Mouse (Mus musculus): ENCODE measurements at regions not wholly inside any gene's neighbourhood (a gene's known extent, or its start where the extent isn't known, plus 50 kb on each side); places are given as distances from the start of the nearest gene placed in this dataset.

DNA sequence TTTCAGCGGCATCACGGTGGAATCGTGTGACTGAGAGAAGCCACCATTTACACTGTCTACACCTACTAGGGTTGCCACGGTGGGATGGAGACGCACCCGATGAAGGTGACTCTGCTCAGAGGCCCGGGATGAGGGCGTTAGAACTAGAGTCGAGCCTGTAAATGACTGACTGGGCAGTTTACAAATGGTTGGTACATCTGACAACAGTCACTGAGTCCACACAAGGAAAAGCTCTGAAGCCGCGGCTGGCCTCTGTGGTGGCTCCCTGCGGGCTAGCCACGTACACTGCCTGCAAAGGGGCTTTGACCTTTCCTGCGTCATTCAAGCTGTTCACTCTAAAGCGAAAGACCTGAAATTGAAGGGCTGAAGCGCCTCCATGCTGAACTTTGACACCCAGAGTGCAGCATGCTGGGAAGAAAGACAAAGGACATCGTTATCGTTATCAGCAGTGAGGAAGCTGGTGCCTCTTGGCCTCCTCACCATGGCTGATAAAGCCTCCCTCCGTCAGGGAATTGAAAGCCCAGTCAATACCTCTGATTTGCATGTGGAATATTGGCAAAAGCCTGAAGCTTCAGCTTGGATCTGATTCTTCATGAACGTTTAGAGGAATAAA, 462.1 kb upstream of the Arglu1 start:
- DNase-seq (ENCODE audit: low read depth, low spot score) = no peak

DNA sequence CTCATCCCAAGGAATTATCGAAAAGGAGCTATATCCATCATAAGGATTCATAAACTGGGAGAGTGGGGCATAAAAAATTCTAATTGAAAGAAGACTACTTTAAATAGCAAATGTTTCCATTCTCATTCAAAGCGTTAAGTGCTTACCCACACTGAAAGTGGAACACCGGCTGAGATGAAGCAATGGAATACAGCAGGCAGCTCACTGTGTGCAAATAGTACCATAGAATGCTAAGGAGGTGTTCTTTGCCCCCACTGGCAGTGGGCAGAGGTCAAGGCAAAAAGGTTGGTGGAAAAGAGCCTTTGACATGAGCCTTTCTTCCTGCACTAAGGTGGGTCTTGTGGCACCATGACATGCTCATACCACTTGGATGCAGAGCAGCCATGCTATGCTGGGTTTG, 454.0 kb upstream of the Arglu1 start:
- no peak for DNase-seq (ENCODE audit: low read depth, low spot score)

DNA sequence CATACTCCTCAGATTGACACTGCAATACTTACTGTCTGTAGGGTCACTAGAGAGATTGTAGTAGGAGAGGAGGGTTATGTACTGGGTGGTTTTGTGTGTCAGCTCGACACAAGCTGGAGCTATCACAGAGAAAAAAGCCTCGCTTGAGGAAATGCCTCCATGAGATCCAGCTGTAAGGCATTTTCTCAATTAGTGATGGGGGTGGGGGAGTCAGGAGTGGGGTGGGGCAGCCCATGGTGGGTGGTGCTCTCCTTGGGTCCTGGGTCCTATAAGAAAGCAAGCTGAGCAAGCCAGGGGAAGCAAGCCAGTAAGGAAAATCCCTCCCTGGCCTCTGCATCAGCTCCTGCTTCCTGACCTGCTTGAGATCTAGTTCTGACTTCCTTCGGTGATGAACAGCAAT, 449.5 kb upstream of the Arglu1 start:
- no peak for DNase-seq (ENCODE audit: low read depth, low spot score)

DNA sequence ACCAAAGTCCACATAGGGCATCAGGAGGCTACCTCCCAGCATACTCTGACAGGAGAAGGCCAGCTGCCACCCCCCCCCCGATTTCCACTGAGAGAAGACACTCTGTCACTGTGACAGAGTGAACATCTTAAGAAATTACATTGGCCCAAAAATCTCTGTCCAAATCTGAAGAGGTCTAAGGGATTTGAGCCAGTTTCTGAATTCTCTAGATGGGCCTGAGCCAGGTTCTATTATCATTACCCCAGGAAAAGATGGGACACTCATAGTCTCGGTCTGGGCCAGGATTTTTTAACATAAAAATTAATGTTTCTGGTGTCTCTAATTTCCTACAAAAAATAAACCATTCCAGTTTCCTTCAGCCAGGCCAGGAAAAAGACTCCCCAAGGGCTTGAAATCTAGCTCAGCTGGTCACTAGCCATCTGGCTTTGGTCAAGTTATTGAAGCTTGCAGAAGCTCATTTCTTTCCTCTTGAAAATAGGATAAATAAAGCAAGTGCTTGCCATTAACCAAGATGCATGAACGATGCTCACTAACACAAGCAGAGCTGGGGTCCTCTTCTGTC, 448.8 kb upstream of the Arglu1 start:
- DNase-seq (ENCODE audit: low read depth, low spot score) = no peak

DNA sequence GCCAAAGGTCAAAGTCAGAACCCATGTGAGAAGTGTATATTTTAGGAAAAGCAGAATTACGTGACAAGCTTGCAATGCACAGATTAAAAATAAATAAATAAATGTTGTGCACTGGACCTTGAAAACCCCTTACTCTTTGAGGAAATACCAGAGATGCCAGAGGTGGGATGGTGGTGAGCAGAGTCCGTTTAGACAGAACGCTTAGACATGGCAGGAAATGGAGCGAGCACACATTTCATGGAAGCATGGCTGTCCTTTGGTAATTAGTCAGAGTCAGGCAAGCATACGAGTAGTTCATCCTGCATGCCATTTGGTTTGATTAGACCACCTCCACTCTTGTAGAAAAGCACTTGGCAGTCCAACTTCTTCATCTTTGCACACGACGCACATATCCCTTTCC, 443.4 kb upstream of the Arglu1 start:
- DNase-seq (ENCODE audit: low read depth, low spot score) = no peak

DNA sequence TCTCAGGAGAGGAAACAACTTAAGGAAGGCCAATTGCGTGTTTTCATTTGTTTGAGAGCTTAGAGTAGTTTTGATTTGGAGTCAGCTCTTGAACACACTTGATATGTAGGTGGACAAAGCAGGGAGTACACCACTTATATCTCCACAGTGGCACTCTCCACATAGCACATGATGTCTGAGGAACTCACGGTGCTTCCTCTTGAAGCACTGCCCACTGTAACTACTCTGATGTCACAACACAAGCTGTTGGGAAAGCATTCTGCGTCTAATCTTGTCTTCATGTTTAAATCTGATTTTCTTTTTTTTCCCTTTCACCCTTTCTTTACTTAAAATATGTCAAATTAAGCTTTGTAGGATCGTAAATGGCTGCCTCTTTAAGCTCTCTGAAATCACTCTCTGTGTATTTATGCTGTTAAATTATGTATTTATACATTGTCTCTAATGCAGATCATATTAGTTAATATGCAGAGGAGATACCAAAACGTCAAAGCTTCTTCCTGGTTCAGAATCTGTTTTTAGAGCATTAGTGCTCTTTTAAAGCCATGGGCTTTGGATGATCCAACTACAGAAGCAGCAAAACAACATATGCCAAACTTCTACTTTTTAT, 442.4 kb upstream of the Arglu1 start:
- no peak for DNase-seq (ENCODE audit: low read depth, low spot score)

DNA sequence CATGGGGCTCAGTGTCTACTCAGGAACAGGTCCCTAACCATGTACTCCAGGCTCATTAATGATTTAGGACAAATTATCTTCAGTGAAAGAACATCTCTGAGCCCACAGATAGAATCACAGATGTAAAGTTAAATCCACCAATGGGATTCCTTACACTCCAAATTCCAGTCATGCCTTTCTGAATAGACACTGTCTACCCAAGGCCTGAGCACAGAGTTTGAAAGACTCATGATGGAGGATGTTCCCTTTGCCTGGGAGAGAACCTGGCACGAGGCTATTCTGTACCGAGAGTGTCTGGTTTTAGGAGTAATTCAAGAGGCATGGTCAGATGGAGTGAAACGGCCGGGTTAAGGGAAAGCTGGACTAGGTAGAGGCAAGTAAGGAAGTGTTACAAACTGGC, 440.9 kb upstream of the Arglu1 start:
- no peak for DNase-seq (ENCODE audit: low read depth, low spot score)

DNA sequence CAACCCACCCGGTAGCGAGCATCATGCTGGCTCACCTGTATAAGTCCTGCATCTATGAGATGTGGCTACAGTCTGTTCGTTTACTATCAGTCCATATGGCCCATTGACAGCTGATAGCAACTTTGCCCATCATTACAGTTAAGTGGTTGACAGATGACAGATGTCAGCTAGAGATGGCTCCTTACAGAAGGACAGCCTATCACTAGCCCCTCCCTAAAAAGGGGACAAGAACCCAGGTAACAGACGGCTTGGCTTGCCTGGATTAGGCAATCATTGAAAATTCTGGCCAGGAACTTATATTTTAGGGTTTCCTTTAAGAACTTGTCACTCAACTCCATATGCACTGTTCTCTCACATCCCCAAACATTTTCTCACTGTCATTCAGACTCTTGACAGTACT, 434.2 kb upstream of the Arglu1 start:
- no peak for DNase-seq (ENCODE audit: low read depth, low spot score)

DNA sequence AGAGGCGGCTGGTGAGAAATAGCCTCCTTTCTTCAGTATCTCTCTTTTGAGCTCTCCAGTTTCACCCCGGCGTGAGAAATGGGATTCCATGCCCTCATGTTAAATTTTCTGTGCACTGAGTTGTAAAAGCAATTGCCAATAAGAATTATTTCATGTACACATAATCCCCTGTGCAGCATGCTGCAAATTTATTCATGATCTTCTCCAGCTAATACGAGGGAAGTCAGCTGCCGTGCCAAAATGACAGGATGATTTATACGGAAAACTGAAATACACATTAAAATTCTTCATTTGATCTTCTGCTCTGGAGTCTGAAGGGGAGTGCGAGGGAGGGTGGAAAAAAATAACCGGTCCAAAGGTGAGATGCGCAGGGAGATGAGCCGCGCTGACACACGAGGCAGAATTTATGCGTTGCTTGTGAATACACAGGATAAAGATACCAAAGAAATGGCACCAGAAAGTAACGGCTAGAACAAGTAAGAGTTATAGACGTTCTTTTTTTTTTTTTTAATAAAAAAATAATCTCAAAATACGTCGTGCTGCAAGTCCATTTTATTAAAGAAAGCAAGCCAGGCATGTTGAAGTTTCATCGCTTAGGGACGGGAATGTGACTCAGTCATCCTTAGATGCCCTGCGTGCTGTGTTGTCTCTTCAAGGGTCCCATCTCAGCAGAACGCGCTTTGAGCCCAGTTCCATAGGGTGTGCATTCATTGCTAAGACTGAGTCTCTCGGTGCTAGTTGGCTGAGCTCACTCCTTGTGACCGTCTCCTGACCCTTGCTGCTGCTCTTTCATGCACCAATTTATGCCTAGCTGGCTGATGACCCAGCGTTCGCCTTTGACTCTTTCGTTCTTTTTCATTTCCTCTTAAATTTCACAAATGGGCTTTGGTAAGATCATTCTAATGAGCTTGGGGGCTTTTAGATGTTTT, 427.8 kb upstream of the Arglu1 start:
- DNase-seq (ENCODE audit: low read depth, low spot score) = no peak

DNA sequence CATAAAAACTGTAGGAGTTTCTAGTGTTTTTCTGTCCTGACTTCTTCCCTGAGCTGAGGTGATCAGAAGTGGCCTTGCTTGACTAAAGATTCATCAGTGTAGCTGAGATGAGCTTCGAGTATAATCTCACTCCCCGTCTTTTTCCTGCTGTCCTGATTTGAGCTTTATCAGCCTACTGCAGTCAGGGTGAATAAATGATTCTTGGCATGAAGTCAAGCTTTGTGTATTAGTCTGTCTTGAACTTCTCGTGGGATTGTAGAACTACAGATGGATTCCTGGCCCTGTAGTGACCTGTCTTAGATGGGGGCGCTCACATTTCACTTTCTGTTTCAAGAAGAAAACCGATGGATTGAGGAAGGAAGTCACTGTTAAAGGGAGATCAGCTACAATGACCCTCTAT, 405.7 kb upstream of the Arglu1 start:
- DNase-seq (ENCODE audit: low read depth, low spot score) = no peak

DNA sequence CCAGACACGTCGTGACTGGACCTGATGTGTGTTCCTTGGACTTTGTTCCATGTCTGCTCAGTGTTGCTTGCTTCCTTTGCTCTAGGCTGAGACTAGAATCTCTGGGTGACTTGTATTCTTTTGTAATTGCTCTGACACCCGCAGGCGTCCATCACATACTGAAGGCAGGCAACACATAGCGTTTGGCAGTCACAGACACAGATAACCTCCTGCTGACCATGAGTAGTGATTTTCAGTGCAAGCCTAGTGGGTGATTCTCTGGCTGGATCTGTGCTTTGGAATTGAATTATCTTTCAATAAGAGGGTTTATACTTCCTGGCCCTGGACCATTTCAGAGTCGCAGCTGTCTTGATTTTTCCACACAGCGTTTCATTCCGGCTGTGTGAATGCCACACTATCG, 403.7 kb upstream of the Arglu1 start:
- no peak for DNase-seq (ENCODE audit: low read depth, low spot score)

DNA sequence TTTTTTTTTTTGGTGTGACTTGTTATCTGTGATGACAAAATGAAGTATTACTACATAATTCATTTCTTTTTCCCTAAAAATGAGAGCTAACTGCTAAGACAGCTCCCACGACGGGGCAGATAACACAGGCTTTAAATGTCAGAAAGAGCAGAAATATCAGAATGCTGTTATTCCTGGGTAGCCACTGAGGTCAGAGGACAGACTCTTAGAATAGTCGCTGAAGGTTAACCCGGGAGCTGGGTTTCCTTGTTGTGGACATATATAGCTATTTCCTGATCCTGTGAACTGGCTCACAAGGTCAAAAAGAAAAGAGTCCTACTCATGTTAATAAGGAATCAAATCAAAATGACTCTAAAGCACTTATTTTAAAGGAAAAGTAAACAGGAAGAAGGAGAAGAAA, 403.0 kb upstream of the Arglu1 start:
- DNase-seq (ENCODE audit: low read depth, low spot score) = no peak

DNA sequence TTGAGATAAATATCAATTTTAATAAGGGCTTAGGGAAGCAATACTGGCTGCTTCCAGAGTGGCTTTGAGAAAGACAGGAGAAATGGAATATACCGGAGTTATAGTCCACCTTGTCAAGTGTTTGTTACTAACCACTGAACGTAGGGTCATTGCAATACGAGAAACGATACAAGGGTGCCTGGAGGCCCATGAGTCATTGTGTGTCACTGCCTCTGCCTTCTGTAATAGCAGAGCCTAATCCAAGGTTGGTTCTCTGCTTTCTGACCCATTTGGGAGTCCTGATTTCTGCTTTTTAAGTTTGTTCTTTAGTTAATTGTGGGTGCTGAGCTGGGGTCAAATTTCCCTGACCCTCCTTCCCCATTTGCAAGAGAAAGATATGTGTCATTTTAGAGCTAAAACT, 382.4 kb upstream of the Arglu1 start:
- DNase-seq (ENCODE audit: low read depth, low spot score) = no peak

DNA sequence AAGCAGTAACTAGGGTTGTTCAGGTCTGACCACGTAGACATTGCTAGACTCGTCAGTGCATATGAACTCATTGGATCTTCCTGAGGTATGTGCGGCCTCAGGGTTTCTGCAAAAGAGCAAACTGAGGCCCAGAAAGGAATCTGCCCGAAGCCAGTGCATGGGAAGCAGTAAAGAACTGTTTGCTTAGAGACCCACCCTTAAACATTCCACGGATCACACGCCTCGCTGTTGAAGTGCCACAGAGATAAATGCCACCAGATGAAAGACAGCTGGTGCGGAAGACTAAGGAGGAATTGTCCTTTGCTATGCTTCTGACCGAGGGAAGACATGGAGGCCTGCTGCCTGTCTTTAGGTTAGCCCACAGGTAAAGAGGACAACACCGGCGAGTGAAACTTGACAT, 382.0 kb upstream of the Arglu1 start:
- DNase-seq (ENCODE audit: low read depth, low spot score) = peak; percentile 3

DNA sequence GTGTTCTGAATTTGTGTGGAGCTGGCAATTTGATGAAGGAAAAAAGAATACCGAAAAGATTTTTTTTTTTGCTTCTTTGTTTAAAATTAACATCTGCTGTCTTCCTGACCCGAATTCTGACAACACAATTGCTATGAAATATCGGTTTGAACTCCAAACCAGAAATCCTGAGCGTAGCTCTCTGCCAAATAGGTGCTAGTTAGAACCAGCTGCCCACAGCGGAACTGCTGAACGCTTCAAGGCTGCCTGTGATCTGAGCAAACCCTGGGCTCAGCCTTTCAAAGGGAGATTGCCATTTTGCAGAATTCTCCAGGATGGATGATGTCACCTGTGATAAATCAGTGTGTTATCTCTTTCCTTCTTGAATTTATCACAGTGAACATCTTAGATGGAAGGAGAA, 380.6 kb upstream of the Arglu1 start:
- DNase-seq (ENCODE audit: low read depth, low spot score) = no peak

DNA sequence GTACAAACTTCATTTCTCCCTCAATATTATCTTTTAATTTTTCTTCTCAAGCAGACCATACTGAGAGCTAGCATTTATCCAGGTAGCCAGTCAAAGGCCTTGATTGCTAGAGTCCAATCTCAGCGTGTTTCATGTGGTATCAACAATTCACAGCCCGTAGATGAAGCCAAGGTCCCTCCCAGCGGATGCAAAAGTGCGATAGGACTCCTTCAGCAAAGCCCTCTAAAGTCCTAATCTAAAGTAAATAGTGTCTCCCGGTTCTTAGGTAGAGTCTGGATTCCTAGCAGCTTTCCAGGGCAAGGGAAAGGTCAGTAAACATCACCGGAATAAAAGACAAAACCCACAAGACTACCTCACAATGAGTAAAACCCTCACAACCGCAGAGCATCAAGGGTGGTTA, 379.5 kb upstream of the Arglu1 start:
- DNase-seq (ENCODE audit: low read depth, low spot score) = no peak

DNA sequence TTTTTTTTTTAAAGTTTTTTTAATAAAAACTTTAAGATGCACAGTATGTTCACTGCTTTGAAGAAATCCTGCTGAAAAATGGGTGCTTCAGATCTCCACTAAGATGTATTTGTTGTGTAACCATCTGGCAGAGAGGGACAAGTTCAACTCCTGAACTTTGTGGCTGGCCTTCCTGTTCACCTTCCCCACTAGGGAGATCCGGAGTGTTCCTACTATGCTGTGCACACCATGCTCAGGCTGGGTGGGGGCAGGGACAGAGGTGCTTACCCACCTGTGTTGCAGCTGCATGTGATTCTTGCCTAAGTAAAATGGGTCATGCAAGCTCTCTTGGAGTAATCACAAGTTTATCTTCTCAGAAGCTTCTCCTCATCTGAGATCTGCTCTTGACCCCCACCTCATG, 377.4 kb upstream of the Arglu1 start:
- no peak for DNase-seq (ENCODE audit: low read depth, low spot score)

DNA sequence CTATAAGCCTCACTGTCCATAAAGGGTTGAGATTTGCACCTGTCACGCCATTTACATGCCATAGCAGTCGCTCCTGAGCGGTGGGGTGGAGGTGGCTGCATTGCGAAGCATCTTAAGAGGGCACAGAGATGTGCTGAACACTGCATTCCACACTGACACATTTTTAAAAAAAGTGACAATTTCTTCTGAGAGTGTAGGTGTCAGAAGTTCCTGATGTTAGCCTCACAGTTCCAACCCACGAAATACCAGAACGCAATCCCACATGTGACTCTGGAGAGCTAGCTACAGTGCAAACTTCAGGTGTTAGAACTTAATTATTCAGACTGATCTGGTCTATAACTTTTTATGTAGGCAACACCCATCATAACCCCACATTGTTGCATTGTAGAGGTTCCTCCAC, 369.8 kb upstream of the Arglu1 start:
- DNase-seq (ENCODE audit: low read depth, low spot score) = no peak

DNA sequence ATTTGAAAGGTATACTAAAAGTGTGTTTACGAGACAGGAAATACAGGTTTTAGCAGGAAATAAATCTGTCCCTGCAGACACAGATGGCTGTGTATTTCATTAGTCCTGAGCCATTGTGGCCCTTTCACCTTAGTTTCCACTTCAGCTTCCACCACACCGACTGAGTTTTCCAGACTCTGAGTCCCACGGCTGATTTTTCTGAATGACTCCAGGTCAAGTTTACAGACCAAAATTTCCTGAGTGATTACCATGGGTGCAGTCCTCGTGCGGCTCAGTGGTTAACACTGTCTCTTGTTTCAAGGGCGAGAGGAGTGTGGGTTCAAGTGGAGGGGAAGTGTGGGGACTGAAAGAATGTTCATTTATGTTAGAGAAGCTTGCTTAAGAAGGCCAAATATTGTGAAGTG, 365.1 kb upstream of the Arglu1 start:
- no peak for DNase-seq (ENCODE audit: low read depth, low spot score)

DNA sequence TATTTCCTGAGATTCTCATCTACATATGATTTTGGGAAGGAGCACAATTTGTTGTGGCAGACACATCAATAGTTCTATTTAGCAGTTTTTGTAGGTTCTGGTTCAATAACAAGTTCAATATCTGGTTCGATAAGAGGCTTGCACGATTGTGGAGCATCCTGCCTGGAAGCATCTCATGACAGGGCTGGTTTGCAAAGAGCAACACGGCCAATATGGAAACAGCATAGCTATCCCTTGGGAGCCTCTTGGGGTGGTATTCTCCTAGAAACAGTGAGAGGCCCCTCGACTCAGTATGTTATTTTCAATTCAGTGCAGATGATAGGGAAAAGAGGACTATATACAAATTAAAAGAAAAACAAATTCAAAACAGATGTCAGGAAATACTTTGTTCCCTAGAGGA, 364.5 kb upstream of the Arglu1 start:
- DNase-seq (ENCODE audit: low read depth, low spot score) = no peak

DNA sequence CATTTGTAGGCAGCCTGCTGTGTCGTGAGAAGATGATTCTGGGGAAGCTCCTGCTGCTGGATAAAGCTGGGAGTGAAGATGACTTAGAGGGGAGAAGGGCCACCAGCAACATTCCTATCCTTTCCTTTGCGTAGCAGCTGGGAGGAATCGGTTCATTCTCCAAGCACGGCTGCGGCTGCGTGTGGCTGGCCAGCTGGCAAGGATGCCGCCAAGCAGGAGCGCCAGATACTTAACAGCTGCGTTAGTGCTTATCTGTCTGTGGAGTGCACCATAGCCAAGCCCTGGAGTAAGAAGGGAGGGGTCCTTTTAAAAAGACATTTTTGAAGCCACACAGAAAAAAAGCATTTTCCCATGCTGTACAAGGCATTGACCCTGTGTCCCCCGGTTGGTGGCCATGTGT, 361.4 kb upstream of the Arglu1 start:
- DNase-seq (ENCODE audit: low read depth, low spot score) = no peak

DNA sequence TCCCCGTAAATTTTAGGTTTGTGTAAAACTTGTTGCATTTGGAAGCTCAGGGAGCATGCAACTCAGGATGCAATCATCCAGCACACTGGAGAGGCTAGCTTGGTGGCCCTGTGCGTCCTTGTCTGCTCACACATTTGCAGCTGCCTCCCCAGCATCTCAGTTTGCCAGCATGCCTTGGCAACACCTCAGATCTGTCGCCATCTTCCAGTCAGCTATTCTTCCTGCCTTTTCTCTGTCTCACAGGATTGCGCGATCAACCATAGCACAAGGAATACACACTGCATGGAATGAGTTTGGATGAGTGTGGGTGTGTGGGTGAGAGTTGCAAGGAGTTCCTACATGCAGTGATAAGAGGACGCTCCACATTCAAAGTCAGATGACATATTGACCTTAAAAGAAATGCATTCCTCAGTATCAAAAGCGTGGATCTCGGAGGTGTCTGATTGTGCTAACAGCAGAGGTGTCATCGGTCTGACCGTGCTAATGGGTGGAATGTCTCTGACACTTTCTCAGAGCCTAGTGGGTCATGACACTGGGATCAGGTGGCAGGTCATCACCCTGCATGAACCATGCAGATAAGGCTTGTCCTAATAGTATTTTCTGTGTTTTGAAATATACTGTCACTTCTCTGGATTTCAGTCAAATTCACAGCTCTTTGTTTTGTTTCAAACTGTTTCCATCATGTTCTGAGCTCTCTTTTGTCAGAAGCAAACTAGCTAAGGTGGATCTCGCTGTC, 360.6 kb upstream of the Arglu1 start:
- DNase-seq (ENCODE audit: low read depth, low spot score) = no peak

All from ZHBTc4 (cell line).